Mouse (Mus musculus) stomach, postnatal 0 days (tissue): ENCODE measurements around the gene Syce2. TPM values are rescaled to one million over a fixed set of nuclear protein-coding genes. Genes with fewer than 3 reads are reported as not detected.

Source experiments
- ATAC-seq: fragments of 200-750 bp; cut with Nextera tagmentation; 2 replicates; pipeline ENCODE4 v1.8.0; 2017; ENCODE audit not compliant: low FRiP score, low TSS enrichment
- DNase-seq: peaks from one replicate; pipeline ENCODE4 v3.0.0-alpha.2; 2016; ENCODE audit warnings: low spot score
- H3K27ac ChIP-seq: fragments of 300-500 bp; sonication (generic); replicated peaks from 2 replicates; pipeline ENCODE4 v1.5.1; 2014; ENCODE audit warnings: mild to moderate bottlenecking, control low read depth
- H3K27me3 ChIP-seq: fragments of 300-500 bp; sonication (generic); 2 replicates; pipeline ENCODE4 v1.6.1; 2014; ENCODE audit warnings: low read length; ENCODE audit not compliant: control insufficient read depth, insufficient read depth
- H3K36me3 ChIP-seq: fragments of 300-500 bp; sonication (generic); 2 replicates; pipeline ENCODE4 v1.6.1; 2014; ENCODE audit warnings: low read length, mixed read lengths; ENCODE audit not compliant: control insufficient read depth, insufficient read depth
- H3K4me1 ChIP-seq: fragments of 300-500 bp; sonication (generic); replicated peaks from 2 replicates; pipeline ENCODE4 v1.6.1; 2014; ENCODE audit warnings: antibody characterized with exemption; ENCODE audit not compliant: control insufficient read depth, insufficient read depth
- H3K4me2 ChIP-seq: fragments of 300-500 bp; sonication (generic); replicated peaks from 2 replicates; pipeline ENCODE4 v1.6.1; 2014; ENCODE audit warnings: low read depth, mild to moderate bottlenecking, control low read depth, moderate library complexity
- H3K4me3 ChIP-seq: fragments of 300-500 bp; sonication (generic); 2 replicates; pipeline ENCODE4 v1.5.1; 2014; ENCODE audit warnings: low read depth, low read length, control low read depth
- H3K9ac ChIP-seq: fragments of 300-500 bp; sonication (generic); 2 replicates; pipeline ENCODE4 v1.6.1; 2014; ENCODE audit warnings: mild to moderate bottlenecking, low read length, control low read depth, mixed read lengths
- H3K9me3 ChIP-seq: fragments of 300-500 bp; sonication (generic); 2 replicates; pipeline ENCODE4 v1.6.1; 2016; ENCODE audit warnings: low read length; ENCODE audit not compliant: control insufficient read depth
- CTCF ChIP-seq: IDR thresholded peaks from 2 replicates; pipeline ENCODE4 v1.5.1; 2016; ENCODE audit warnings: antibody characterized with exemption, low read depth, mild to moderate bottlenecking, moderate library complexity
- EP300 ChIP-seq: optimal IDR thresholded peaks from 2 replicates; pipeline ENCODE3; 2016; ENCODE audit warnings: antibody characterized with exemption
- WGBS: fragments of 180-500 bp; shearing (Covaris S2); extraction: QIAGEN DNeasy Blood & Tissue Kit; methylation state at CpG from one replicate; pipeline ENCODE4 v1.1.7; 2014; 5-methylcytosine and 5-hydroxymethylcytosine counted together
- polyA plus RNA-seq: library from polyadenylated mRNA; unstranded; fragments of >200 nt; fragmentation: Nextera tagmentation; extraction: Ambion mirVana; gene quantifications from 2 replicates; pipeline ENCODE4 v1.2.1, GENCODE M21; 2015

Gene Syce2
- polyA plus RNA-seq, 1 experiment from 2014 or later, result 27.3 TPM

DNA sequence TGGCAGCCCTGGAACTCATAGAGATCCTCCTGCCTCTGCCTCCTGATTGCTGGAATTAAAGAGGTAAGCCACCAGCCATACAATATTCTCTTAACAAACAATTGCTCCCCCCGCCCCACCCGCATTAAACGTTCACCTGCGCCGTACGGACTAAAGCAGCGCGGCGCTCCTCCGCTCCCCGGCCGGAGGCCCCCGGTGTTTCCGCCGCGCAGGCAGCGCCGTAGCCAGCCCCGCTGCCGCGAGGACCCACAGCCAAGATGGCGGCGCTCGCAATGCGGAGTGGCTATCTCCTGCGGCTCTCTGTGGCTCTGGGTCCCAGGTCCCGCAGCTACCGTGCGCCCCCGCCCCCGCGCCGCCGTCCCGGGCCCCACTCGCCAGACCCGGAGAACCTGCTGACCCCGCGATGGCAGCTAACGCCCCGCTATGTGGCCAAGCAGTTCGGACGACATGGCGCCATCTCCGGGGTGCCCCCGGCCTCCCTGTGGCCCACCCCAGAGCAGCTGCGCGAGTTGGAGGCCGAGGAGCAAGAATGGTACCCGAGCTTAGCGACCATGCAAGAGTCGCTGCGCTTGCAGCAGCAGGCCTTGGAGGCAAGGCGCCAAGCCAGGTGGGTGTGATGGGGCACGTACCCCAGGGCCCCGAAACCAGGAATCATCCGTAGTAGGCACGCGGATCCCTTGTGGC is 39.7 kb upstream of the Syce2 start:
- ATAC-seq (peak; percentile 73), DNase-seq (peak; percentile 85)
- TF ChIP-seq EP300 (no peak), CTCF (no peak)
- Histone ChIP-seq H3K9ac (peak overlapping the region; percentile 96), H3K9me3 (no peaks in the 10 kb centered on the region), H3K27ac (peak overlapping the region; percentile 95), H3K36me3 (peaks cover 17% of the 10 kb centered on the region), H3K27me3 (no peaks in the 10 kb centered on the region), H3K4me3 (peak overlapping the region; percentile 99), H3K4me2 (peak overlapping the region; percentile 81), H3K4me1 (no peaks in the 10 kb centered on the region)
- under 1% methylated on average over 58 of the region's 59 CpGs for WGBS

DNA sequence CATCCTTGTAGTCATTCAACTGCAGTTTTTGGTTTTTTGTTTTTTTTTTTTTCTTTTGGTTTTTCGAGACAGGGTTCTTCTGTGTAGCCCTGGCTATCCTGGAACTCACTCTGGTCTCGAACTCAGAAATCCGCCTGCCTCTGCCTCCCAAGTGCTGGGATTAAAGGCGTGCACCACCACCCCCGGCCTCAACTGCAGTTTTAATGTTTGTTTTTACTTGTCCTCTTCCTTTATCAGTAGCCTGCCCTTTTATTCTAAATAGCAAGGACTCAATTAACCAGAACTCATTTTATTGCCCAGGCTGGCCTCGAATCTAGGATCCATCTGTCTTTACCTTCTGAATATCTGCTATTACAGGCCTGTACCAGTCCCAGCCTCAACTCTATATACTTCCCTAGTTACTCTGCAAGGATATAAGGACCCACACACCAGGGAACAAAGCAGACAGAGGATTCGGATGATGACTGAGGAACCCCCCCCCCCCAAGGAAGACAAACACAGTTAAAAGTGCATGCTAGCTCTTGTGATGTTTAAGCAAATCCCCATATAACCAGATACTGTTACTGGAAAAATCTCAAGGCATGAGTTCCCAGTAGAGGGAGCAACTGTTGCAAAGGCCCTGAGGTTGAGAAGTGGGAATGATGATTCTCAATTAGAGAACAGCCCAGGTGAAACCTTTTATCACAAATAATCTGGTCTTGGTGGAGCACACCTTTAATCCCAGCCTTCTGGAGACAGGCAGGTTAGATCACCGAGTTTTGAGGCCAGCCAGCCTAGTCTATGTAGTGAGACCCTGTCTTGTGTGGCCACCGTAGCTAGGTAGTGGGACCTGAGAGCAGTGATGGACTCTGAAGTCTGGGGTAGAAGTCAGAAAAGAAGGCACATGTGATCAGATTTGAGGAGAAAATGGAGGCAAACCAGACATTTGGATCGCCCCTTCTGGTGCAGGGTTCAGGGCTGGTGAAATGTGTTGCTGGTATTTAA is 38.9 kb upstream of the Syce2 start:
- Histone ChIP-seq H3K36me3 (peaks cover 22% of the 10 kb centered on the region), H3K4me3 (peak overlapping the region; percentile 99), H3K27me3 (no peaks in the 10 kb centered on the region), H3K9ac (peak overlapping the region; percentile 96), H3K4me2 (peak overlapping the region; percentile 81), H3K4me1 (no peaks in the 10 kb centered on the region), H3K27ac (no peak overlapping the region; the same call in 1 of the 2 replicates), H3K9me3 (no peaks in the 10 kb centered on the region)
- no peak for TF ChIP-seq EP300
- TF ChIP-seq CTCF, result peak; percentile 51
- WGBS, result 46% methylated on average over 10 of the region's 10 CpGs
- ATAC-seq, result no peak
- peak; percentile 13 for DNase-seq

DNA sequence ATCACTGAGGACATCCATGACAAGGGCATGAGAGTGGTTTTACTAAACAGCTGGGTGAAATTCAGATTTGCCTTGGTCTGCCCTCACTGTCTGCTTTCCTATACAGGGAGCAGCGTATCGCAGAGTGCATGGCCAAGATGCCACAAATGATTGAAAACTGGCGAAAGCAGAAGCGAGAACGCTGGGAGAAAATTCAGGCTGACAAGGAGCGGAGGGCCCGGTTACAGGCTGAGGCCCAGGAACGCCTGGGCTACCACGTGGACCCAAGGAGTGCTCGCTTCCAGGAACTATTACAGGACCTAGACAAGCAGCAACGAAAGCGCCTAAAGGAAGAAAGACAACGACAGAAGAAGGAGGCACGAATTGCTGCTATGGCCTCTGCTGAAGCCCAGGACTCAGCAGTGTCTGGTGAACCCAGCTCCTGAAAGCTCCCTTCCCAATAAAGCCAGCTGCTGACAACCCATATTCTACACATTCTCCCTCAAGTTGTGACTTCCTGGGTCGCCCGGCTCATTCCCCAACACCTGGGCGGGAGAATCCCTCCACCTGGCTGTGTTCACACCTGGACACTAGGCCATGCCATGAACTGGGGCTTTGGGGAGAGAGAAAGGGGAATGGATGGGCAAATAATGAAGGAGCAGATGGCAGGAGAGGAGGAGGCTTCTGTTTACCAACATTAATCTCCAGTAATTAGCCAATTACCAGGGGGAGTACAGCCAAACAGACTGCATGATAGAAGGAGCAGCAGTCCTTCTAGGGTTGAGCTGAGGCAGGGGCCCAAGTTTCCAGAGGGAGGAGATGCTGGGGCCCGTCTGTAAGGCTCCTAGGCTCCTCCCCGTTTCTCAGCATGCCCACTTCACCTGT is 37.7 kb upstream of the Syce2 start:
- DNase-seq, result peak; percentile 14
- H3K9me3 ChIP-seq, result no peaks in the 10 kb centered on the region
- no peaks in the 10 kb centered on the region for H3K4me1 ChIP-seq
- no peak overlapping the region; the same call in 1 of the 2 replicates for H3K27ac ChIP-seq
- H3K27me3 ChIP-seq, result no peaks in the 10 kb centered on the region
- 80% methylated on average over 19 of the region's 19 CpGs for WGBS
- no peak for ATAC-seq
- H3K9ac ChIP-seq, result no peak overlapping the region
- H3K4me3 ChIP-seq, result no peak overlapping the region
- TF ChIP-seq EP300 (no peak), CTCF (no peak)
- peaks cover 22% of the 10 kb centered on the region for H3K36me3 ChIP-seq
- no peak overlapping the region for H3K4me2 ChIP-seq

DNA sequence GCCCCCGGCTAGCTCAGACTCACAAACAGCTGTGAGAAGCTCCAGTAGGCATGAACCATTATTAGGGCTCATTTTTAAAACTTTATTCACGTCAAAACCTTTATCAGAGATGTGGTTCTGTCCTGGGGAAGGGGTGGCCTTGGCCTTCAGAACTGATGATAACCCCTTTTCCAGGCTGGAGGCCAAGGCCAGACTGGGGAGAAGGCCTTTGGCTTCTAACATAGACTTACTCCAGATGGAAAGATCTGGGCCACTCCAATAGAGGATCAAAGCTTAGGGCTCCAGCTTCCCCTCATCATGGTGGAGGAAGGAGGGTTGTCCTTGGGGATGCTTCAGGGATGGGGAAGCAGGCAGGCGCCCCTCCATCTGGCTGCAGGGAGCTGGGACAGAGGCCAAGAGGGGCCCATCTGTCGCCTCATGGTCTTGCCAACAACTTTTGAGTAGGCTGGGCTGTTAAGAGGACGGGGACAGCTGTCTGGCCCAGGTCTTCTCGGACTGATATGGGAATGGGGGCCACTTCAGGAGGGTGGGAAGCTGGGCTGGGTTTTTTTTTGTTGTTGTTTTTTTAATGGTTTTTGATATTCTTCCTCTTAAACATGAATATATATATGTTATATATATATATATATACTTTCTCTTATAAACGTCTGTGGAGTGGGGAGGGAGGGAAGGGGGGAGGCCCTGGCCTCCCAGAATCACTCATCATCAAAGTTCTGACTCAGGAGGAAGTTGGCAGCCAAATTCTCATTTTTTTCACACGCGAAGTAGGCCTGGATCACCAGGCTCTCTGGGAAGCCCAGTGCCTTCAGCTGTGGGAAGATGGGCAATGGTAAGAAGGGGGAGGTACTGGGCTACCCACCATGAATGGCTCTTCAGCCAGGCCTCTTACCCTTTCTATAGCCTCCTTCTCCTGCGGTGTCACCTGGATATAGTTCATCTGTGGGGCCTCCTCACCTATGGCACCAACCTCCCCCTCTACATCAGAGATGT is 36.8 kb upstream of the Syce2 start:
- Histone ChIP-seq H3K4me2 (no peak overlapping the region), H3K4me3 (no peak overlapping the region), H3K9ac (no peak overlapping the region), H3K9me3 (no peaks in the 10 kb centered on the region), H3K4me1 (no peaks in the 10 kb centered on the region), H3K27ac (no peak overlapping the region; the same call in 1 of the 2 replicates), H3K36me3 (peaks cover 22% of the 10 kb centered on the region), H3K27me3 (no peaks in the 10 kb centered on the region)
- no peak for ATAC-seq
- WGBS, result 41% methylated on average over 10 of the region's 10 CpGs
- peak; percentile 12 for DNase-seq
- TF ChIP-seq CTCF (no peak), EP300 (no peak)
